Mouse (Mus musculus): ENCODE results near the gene Sash1. TPM values are rescaled to one million over a fixed set of nuclear protein-coding genes. Genes with fewer than 3 reads are reported as not detected.

Sash1 gene
- polyA plus RNA-seq, 1 experiment from 2014 or later, result 5.5 TPM

GRCm38 (mm10) chr10:8880950-8881675, 4.8 kb downstream of the Sash1 start:
- Histone ChIP-seq H3K9ac (ENCODE audit: low read depth, low read length) (no peak overlapping the region), H3K4me1 (replicated peaks; ENCODE audit: insufficient read depth, low read length) (peaks cover 12% of the 10 kb centered on the region; the same call in 1 of the 2 replicates), H3K27me3 (ENCODE audit: insufficient read depth, low read length) (no peaks in the 10 kb centered on the region), H3K4me3 (replicated peaks; ENCODE audit: low read depth, low read length) (no peak overlapping the region), H3K4me2 (ENCODE audit: low read length) (no peak overlapping the region), H3K9me3 (replicated peaks; ENCODE audit: low read length) (no peaks in the 10 kb centered on the region), H3K27ac (no peak overlapping the region), H3K36me3 (ENCODE audit: insufficient read depth, low read length) (no peaks in the 10 kb centered on the region)
- no peak for TF ChIP-seq CTCF (IDR thresholded peaks at IDR 0.05; ENCODE audit: low read depth)
- DNase-seq (ENCODE audit: low spot score) (no peak), ATAC-seq (replicated peaks; ENCODE audit: low FRiP score, low read depth) (no peak)
- 72% methylated on average over 15 of the region's 15 CpGs for WGBS

- H3K4me2 ChIP-seq (ENCODE audit: low read length), result no peak overlapping the region
- no peak overlapping the region for H3K27ac ChIP-seq
- TF ChIP-seq CTCF (IDR thresholded peaks at IDR 0.05; ENCODE audit: low read depth), result no peak
- peaks cover 9% of the 10 kb centered on the region for H3K4me1 ChIP-seq (replicated peaks; ENCODE audit: insufficient read depth, low read length)
- no peaks in the 10 kb centered on the region for H3K27me3 ChIP-seq (ENCODE audit: insufficient read depth, low read length)
- no peak overlapping the region for H3K4me3 ChIP-seq (replicated peaks; ENCODE audit: low read depth, low read length)
- no peak overlapping the region for H3K9ac ChIP-seq (ENCODE audit: low read depth, low read length)
- DNase-seq (ENCODE audit: low spot score) (no peak), ATAC-seq (replicated peaks; ENCODE audit: low FRiP score, low read depth) (no peak)
- no peaks in the 10 kb centered on the region for H3K36me3 ChIP-seq (ENCODE audit: insufficient read depth, low read length)
- no peaks in the 10 kb centered on the region for H3K9me3 ChIP-seq (replicated peaks; ENCODE audit: low read length)
- WGBS, result 43% methylated on average over 9 of the region's 9 CpGs
These were observed 7.0 kb downstream of the Sash1 start for GRCm38 (mm10) chr10:8878824-8879223.

- no peak for TF ChIP-seq CTCF (IDR thresholded peaks at IDR 0.05; ENCODE audit: low read depth)
- peaks cover 4% of the 10 kb centered on the region; the same call in 1 of the 2 replicates for H3K4me1 ChIP-seq (replicated peaks; ENCODE audit: insufficient read depth, low read length)
- no peak overlapping the region for H3K4me2 ChIP-seq (ENCODE audit: low read length)
- DNase-seq (ENCODE audit: low spot score) (no peak), ATAC-seq (replicated peaks; ENCODE audit: low FRiP score, low read depth) (no peak)
- no peak overlapping the region for H3K4me3 ChIP-seq (replicated peaks; ENCODE audit: low read depth, low read length)
- 84% methylated on average over 13 of the region's 13 CpGs for WGBS
- no peaks in the 10 kb centered on the region for H3K36me3 ChIP-seq (ENCODE audit: insufficient read depth, low read length)
- H3K27me3 ChIP-seq (ENCODE audit: insufficient read depth, low read length), result no peaks in the 10 kb centered on the region
- no peak overlapping the region for H3K9ac ChIP-seq (ENCODE audit: low read depth, low read length)
- H3K27ac ChIP-seq, result no peak overlapping the region
- no peaks in the 10 kb centered on the region for H3K9me3 ChIP-seq (replicated peaks; ENCODE audit: low read length)
These were observed 7.5 kb downstream of the Sash1 start for GRCm38 (mm10) chr10:8878381-8878780.

- WGBS, result 71% methylated on average over 7 of the region's 7 CpGs
- H3K9ac ChIP-seq (ENCODE audit: low read depth, low read length), result no peak overlapping the region
- no peak for DNase-seq (ENCODE audit: low spot score)
- H3K4me2 ChIP-seq (ENCODE audit: low read length), result no peak overlapping the region
- H3K36me3 ChIP-seq (ENCODE audit: insufficient read depth, low read length), result no peaks in the 10 kb centered on the region
- no peak overlapping the region for H3K4me3 ChIP-seq (replicated peaks; ENCODE audit: low read depth, low read length)
- no peak for ATAC-seq (replicated peaks; ENCODE audit: low FRiP score, low read depth)
- no peak for TF ChIP-seq CTCF (IDR thresholded peaks at IDR 0.05; ENCODE audit: low read depth)
- H3K27ac ChIP-seq, result no peak overlapping the region
- no peaks in the 10 kb centered on the region for H3K27me3 ChIP-seq (ENCODE audit: insufficient read depth, low read length)
- no peaks in the 10 kb centered on the region for H3K9me3 ChIP-seq (replicated peaks; ENCODE audit: low read length)
- no peaks in the 10 kb centered on the region; the same call in 1 of the 2 replicates for H3K4me1 ChIP-seq (replicated peaks; ENCODE audit: insufficient read depth, low read length)
These were observed 12.1 kb downstream of the Sash1 start for GRCm38 (mm10) chr10:8873631-8874370.

- Histone ChIP-seq H3K9ac (ENCODE audit: low read depth, low read length) (no peak overlapping the region), H3K27me3 (ENCODE audit: insufficient read depth, low read length) (no peaks in the 10 kb centered on the region), H3K4me1 (replicated peaks; ENCODE audit: insufficient read depth, low read length) (no peaks in the 10 kb centered on the region; the same call in 1 of the 2 replicates), H3K27ac (no peak overlapping the region), H3K36me3 (ENCODE audit: insufficient read depth, low read length) (no peaks in the 10 kb centered on the region), H3K9me3 (replicated peaks; ENCODE audit: low read length) (no peaks in the 10 kb centered on the region), H3K4me2 (ENCODE audit: low read length) (no peak overlapping the region), H3K4me3 (replicated peaks; ENCODE audit: low read depth, low read length) (no peak overlapping the region)
- 98% methylated on average over 3 of the region's 3 CpGs for WGBS
- DNase-seq (ENCODE audit: low spot score) (no peak), ATAC-seq (replicated peaks; ENCODE audit: low FRiP score, low read depth) (no peak)
- no peak for TF ChIP-seq CTCF (IDR thresholded peaks at IDR 0.05; ENCODE audit: low read depth)
These were observed 13.1 kb downstream of the Sash1 start for GRCm38 (mm10) chr10:8872788-8873187.

- Histone ChIP-seq H3K36me3 (ENCODE audit: insufficient read depth, low read length) (no peaks in the 10 kb centered on the region), H3K9ac (ENCODE audit: low read depth, low read length) (no peak overlapping the region), H3K27me3 (ENCODE audit: insufficient read depth, low read length) (no peaks in the 10 kb centered on the region), H3K4me3 (replicated peaks; ENCODE audit: low read depth, low read length) (no peak overlapping the region), H3K27ac (no peak overlapping the region), H3K4me1 (replicated peaks; ENCODE audit: insufficient read depth, low read length) (no peaks in the 10 kb centered on the region; the same call in 1 of the 2 replicates), H3K9me3 (replicated peaks; ENCODE audit: low read length) (no peaks in the 10 kb centered on the region), H3K4me2 (ENCODE audit: low read length) (no peak overlapping the region)
- DNase-seq (ENCODE audit: low spot score) (no peak), ATAC-seq (replicated peaks; ENCODE audit: low FRiP score, low read depth) (no peak)
- no peak for TF ChIP-seq CTCF (IDR thresholded peaks at IDR 0.05; ENCODE audit: low read depth)
- WGBS, result 93% methylated on average over 1 of the region's 1 CpGs
These were observed 13.9 kb downstream of the Sash1 start for GRCm38 (mm10) chr10:8871935-8872334.

All from kidney, postnatal 0 days (tissue).